Mouse (Mus musculus): ENCODE measurements around the gene Ptov1. TPM values are rescaled to one million over a fixed set of nuclear protein-coding genes. Genes with fewer than 3 reads are reported as not detected.

The Ptov1 gene
- polyA plus RNA-seq, 1 experiment from 2014 or later, result 502 TPM

- Histone ChIP-seq H3K4me1 (peaks cover 47% of the 10 kb centered on the region), H3K4me2 (replicated peaks) (peak within 1 kb of the TSS; percentile 82), H3K9me3 (no peaks in the 10 kb centered on the region), H3K27ac (peak within 1 kb of the TSS; percentile 97), H3K36me3 (peaks cover 30% of the 10 kb centered on the region), H3K9ac (peak within 1 kb of the TSS; percentile 94), H3K4me3 (peak within 1 kb of the TSS; percentile 76), H3K27me3 (no peaks in the 10 kb centered on the region)
- peak; percentile 94 for ATAC-seq (ENCODE audit: low FRiP score, low read depth)
- WGBS, result under 1% methylated on average over 61 of the region's 62 CpGs
Observed at GRCm38 (mm10) chr7:44815721-44816469, 53.7 kb downstream of the Ptov1 start, which contains the start of the genes Nup62 and Il4i1. Gene Nup62 (plus strand): TSS chr7:44816088. Gene Il4i1 (plus strand): TSS chr7:44816387.

DNA sequence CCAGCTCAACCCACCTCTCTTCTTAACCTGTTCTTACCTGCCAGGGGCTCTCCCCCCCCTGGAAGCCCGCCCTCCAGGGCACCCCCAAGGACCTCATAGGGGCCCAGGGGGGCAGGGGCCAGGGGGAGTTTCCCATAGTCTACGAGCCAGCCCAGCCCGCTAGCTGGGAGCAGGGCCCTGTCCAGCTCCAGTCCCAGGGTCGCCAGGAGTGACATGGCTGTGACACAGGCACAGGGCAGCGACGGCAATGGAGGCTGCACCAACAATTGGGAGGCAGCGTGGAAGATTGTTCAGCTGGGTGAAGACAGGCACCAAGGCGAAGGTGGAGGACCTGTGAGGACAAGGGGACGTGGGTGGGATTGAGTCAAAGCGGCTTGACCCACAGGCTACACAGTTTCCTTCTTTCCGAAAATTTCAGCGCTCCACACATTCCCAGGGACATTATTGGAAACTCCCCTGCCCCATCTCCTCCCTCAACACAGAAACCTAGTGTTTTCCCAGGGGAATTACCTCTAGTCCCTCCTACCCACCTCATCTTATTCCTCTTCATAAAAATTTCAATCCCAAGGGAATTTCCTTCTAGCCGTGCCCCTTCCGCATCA lies 54.5 kb downstream of the Ptov1 start:
- Histone ChIP-seq H3K27ac (peak overlapping the region; percentile 73; the same call in 1 of the 2 replicates), H3K9ac (peak overlapping the region; percentile 20; the same call in 1 of the 2 replicates), H3K27me3 (no peaks in the 10 kb centered on the region), H3K36me3 (peaks cover 31% of the 10 kb centered on the region), H3K4me2 (replicated peaks) (peak overlapping the region; percentile 82), H3K9me3 (no peaks in the 10 kb centered on the region), H3K4me1 (peaks cover 39% of the 10 kb centered on the region), H3K4me3 (peak overlapping the region; percentile 76)
- WGBS, result 38% methylated on average over 14 of the region's 14 CpGs
- ATAC-seq (ENCODE audit: low FRiP score, low read depth), result no peak

GRCm38 (mm10) chr7:44814423-44814822 lies 55.2 kb downstream of the Ptov1 start:
- Histone ChIP-seq H3K27me3 (no peaks in the 10 kb centered on the region), H3K9ac (no peak overlapping the region), H3K9me3 (no peaks in the 10 kb centered on the region), H3K4me1 (peaks cover 32% of the 10 kb centered on the region), H3K27ac (no peak overlapping the region), H3K4me2 (replicated peaks) (no peak overlapping the region; the same call in 1 of the 2 replicates), H3K4me3 (no peak overlapping the region), H3K36me3 (peaks cover 31% of the 10 kb centered on the region)
- WGBS, result 84% methylated on average over 4 of the region's 4 CpGs
- ATAC-seq (ENCODE audit: low FRiP score, low read depth), result no peak

- Histone ChIP-seq H3K27me3 (no peaks in the 10 kb centered on the region), H3K9ac (no peak overlapping the region), H3K4me1 (peaks cover 28% of the 10 kb centered on the region), H3K36me3 (peaks cover 31% of the 10 kb centered on the region), H3K4me3 (no peak overlapping the region), H3K27ac (no peak overlapping the region), H3K4me2 (replicated peaks) (no peak overlapping the region), H3K9me3 (no peaks in the 10 kb centered on the region)
- WGBS, result 98% methylated on average over 3 of the region's 3 CpGs
- ATAC-seq (ENCODE audit: low FRiP score, low read depth), result no peak
Observed at GRCm38 (mm10) chr7:44813985-44814384, 55.6 kb downstream of the Ptov1 start.

MicroRNAs within 50 kb of the gene (microRNA counts, 519-probe panel; counts per million panel counts)
- not detected for microRNA mmu-miR-707

Small RNAs within 50 kb of the gene (microRNA-seq; reads per million reads assigned to microRNA genes)
- not detected for gene Mir707

Other genes with a start within 250 kb of the Ptov1 start
- gene Myh14, start 198.9 kb downstream of the Ptov1 start, polyA plus RNA-seq (2015; fragmentation: Nextera tagmentation; extraction: Ambion mirVana), result 1.8 and 4.0 TPM in 2 replicates
- not detected in 2 replicates for gene Izumo2, start 161.0 kb downstream of the Ptov1 start, polyA plus RNA-seq (2015; fragmentation: Nextera tagmentation; extraction: Ambion mirVana)
- 35.0 and 37.2 TPM in 2 replicates for gene Vrk3, start 121.4 kb downstream of the Ptov1 start, polyA plus RNA-seq (2015; fragmentation: Nextera tagmentation; extraction: Ambion mirVana)
- gene Zfp473, start 118.7 kb downstream of the Ptov1 start, polyA plus RNA-seq (2015; fragmentation: Nextera tagmentation; extraction: Ambion mirVana), result 1.7 and 1.8 TPM in 2 replicates
- gene Nup62, start 53.7 kb downstream of the Ptov1 start, polyA plus RNA-seq (2015; fragmentation: Nextera tagmentation; extraction: Ambion mirVana), result 97.3 and 102 TPM in 2 replicates
- gene Il4i1, start 53.4 kb downstream of the Ptov1 start, polyA plus RNA-seq (2015; fragmentation: Nextera tagmentation; extraction: Ambion mirVana), result 1.4 and 2.5 TPM in 2 replicates
- 3.2 and 3.6 TPM in 2 replicates for gene Atf5, start 53.1 kb downstream of the Ptov1 start, polyA plus RNA-seq (2015; fragmentation: Nextera tagmentation; extraction: Ambion mirVana)
- gene Akt1s1, start 20.8 kb downstream of the Ptov1 start, polyA plus RNA-seq (2015; fragmentation: Nextera tagmentation; extraction: Ambion mirVana), result 112 and 122 TPM in 2 replicates
- gene Tbc1d17, start 20.7 kb downstream of the Ptov1 start, polyA plus RNA-seq (2015; fragmentation: Nextera tagmentation; extraction: Ambion mirVana), result 86.0 and 90.5 TPM in 2 replicates
- 33.1 and 33.9 TPM in 2 replicates for gene Pnkp, start 12.6 kb downstream of the Ptov1 start, polyA plus RNA-seq (2015; fragmentation: Nextera tagmentation; extraction: Ambion mirVana)
- gene Med25, start 22.9 kb upstream of the Ptov1 start, polyA plus RNA-seq (2015; fragmentation: Nextera tagmentation; extraction: Ambion mirVana), result 118 and 119 TPM in 2 replicates
- gene Fuz, start 26.3 kb upstream of the Ptov1 start, polyA plus RNA-seq (2015; fragmentation: Nextera tagmentation; extraction: Ambion mirVana), result 23.0 and 25.8 TPM in 2 replicates
- gene Ap2a1, start 59.7 kb upstream of the Ptov1 start, polyA plus RNA-seq (2015; fragmentation: Nextera tagmentation; extraction: Ambion mirVana), result 76.1 and 81.6 TPM in 2 replicates
- 0.23 and 0.25 TPM in 2 replicates for gene Tsks, start 73.4 kb upstream of the Ptov1 start, polyA plus RNA-seq (2015; fragmentation: Nextera tagmentation; extraction: Ambion mirVana)
- 33.9 and 35.0 TPM in 2 replicates for gene Cpt1c, start 105.1 kb upstream of the Ptov1 start, polyA plus RNA-seq (2015; fragmentation: Nextera tagmentation; extraction: Ambion mirVana)
- 670 and 703 TPM in 2 replicates for gene Prmt1, start 116.8 kb upstream of the Ptov1 start, polyA plus RNA-seq (2015; fragmentation: Nextera tagmentation; extraction: Ambion mirVana)
- gene Irf3, start 127.9 kb upstream of the Ptov1 start, polyA plus RNA-seq (2015; fragmentation: Nextera tagmentation; extraction: Ambion mirVana), result 94.6 and 96.8 TPM in 2 replicates
- 77.3 and 78.4 TPM in 2 replicates for gene Bcl2l12, start 128.9 kb upstream of the Ptov1 start, polyA plus RNA-seq (2015; fragmentation: Nextera tagmentation; extraction: Ambion mirVana)
- gene Scaf1, start 146.6 kb upstream of the Ptov1 start, polyA plus RNA-seq (2015; fragmentation: Nextera tagmentation; extraction: Ambion mirVana), result 38.6 and 40.7 TPM in 2 replicates
- gene Rras, start 148.2 kb upstream of the Ptov1 start, polyA plus RNA-seq (2015; fragmentation: Nextera tagmentation; extraction: Ambion mirVana), result 27.5 and 29.1 TPM in 2 replicates
- gene Prr12, start 183.1 kb upstream of the Ptov1 start, polyA plus RNA-seq (2015; fragmentation: Nextera tagmentation; extraction: Ambion mirVana), result 14.5 and 15.3 TPM in 2 replicates
- gene Nosip, start 192.6 kb upstream of the Ptov1 start, polyA plus RNA-seq (2015; fragmentation: Nextera tagmentation; extraction: Ambion mirVana), result 71.2 and 71.4 TPM in 2 replicates
- 22.3 and 24.5 TPM in 2 replicates for gene Prrg2, start 192.9 kb upstream of the Ptov1 start, polyA plus RNA-seq (2015; fragmentation: Nextera tagmentation; extraction: Ambion mirVana)
- gene Rcn3, start 222.4 kb upstream of the Ptov1 start, polyA plus RNA-seq (2015; fragmentation: Nextera tagmentation; extraction: Ambion mirVana), result 462 and 483 TPM in 2 replicates
- 44.0 and 45.4 TPM in 2 replicates for gene Fcgrt, start 234.1 kb upstream of the Ptov1 start, polyA plus RNA-seq (2015; fragmentation: Nextera tagmentation; extraction: Ambion mirVana)